Mouse (Mus musculus): ENCODE results near the gene Lgals2.

- TF ChIP-seq USF1 (IDR thresholded peaks at IDR 0.05; ENCODE audit: low read depth) (no peak), MAX (IDR thresholded peaks at IDR 0.05) (no peak), CTCF (IDR thresholded peaks at IDR 0.05; ENCODE audit: control insufficient read depth, insufficient read depth, insufficient read length) (no peak), CEBPB (IDR thresholded peaks at IDR 0.05; ENCODE audit: low read depth) (no peak), FOSL1 (IDR thresholded peaks at IDR 0.05; ENCODE audit: insufficient read depth, low read length, poor library complexity, severe bottlenecking) (no peak), MYOG (IDR thresholded peaks at IDR 0.05; ENCODE audit: control insufficient read depth, extremely low read depth, insufficient read length) (no peak)
Measured at GRCm38 (mm10) chr15:78850059-78850824, 5.1 kb downstream of the Lgals2 start.
